Mouse (Mus musculus) bone marrow, adult 2 months (tissue): ENCODE data around the gene Pde3b. TPM values are rescaled to one million over a fixed set of nuclear protein-coding genes. Genes with fewer than 3 reads are reported as not detected.

Experiments
- H3K27ac ChIP-seq: fragments of 200-500 bp; 2 replicates; pipeline ENCODE4 v1.5.1; 2012; ENCODE audit warnings: low read depth, mild to moderate bottlenecking, control low read depth, inconsistent platforms, low read length; ENCODE audit not compliant: control insufficient read depth, poor library complexity, insufficient read depth
- H3K4me1 ChIP-seq: fragments of 200-500 bp; 2 replicates; pipeline ENCODE4 v1.6.1; 2011; ENCODE audit warnings: low read length; ENCODE audit not compliant: control insufficient read depth, insufficient read depth
- H3K4me3 ChIP-seq: fragments of 200-500 bp; replicated peaks from 2 replicates; pipeline ENCODE3; 2011; ENCODE audit warnings: mild to moderate bottlenecking, low read depth, low read length, control low read depth; ENCODE audit not compliant: control insufficient read depth
- CTCF ChIP-seq: fragments of 200-500 bp; IDR thresholded peaks from 2 replicates; pipeline ENCODE4 v1.5.1; 2011; ENCODE audit warnings: low read length, control low read depth; ENCODE audit not compliant: control insufficient read depth, insufficient read depth
- POLR2A ChIP-seq: fragments of 200-500 bp; IDR thresholded peaks from 2 replicates; pipeline ENCODE4 v1.6.1; 2011; ENCODE audit warnings: low read depth, mild to moderate bottlenecking, control low read depth, low read length, borderline replicate concordance; ENCODE audit not compliant: control insufficient read depth
- WGBS: fragments of 180-500 bp; shearing (Covaris S2); methylation state at CpG from one replicate; pipeline ENCODE4 v1.1.7; 2018; 5-methylcytosine and 5-hydroxymethylcytosine counted together
- polyA plus RNA-seq: library from polyadenylated mRNA; stranded (reverse); fragments of >200 nt; gene quantifications from 2 replicates; pipeline ENCODE4 v1.2.4, GENCODE M21; 2011; ENCODE audit warnings: low replicate concordance; ENCODE audit not compliant: missing spikeins, insufficient read depth, insufficient read length

Pde3b gene
- polyA plus RNA-seq, 1 experiment = 2.4 TPM

GRCm38 (mm10) chr7:114576931-114577330 lies 161.8 kb downstream of the Pde3b start:
- WGBS = 6% methylated on average over 3 of the region's 3 CpGs
- no peak overlapping the region for H3K27ac ChIP-seq
- H3K4me3 ChIP-seq = no peak overlapping the region
- no peak for TF ChIP-seq CTCF
- TF ChIP-seq POLR2A = no peak
- H3K4me1 ChIP-seq = no peaks in the 10 kb centered on the region; the same call in 1 of the 2 replicates

GRCm38 (mm10) chr7:114577665-114578064 lies 162.6 kb downstream of the Pde3b start:
- WGBS = 43% methylated on average over 1 of the region's 1 CpGs
- Histone ChIP-seq H3K27ac (no peak overlapping the region), H3K4me1 (no peaks in the 10 kb centered on the region; the same call in 1 of the 2 replicates), H3K4me3 (no peak overlapping the region)
- TF ChIP-seq CTCF = no peak
- TF ChIP-seq POLR2A = no peak

GRCm38 (mm10) chr7:114580426-114580825 lies 165.3 kb downstream of the Pde3b start:
- WGBS = 15% methylated on average over 4 of the region's 4 CpGs
- no peak for TF ChIP-seq POLR2A
- no peak for TF ChIP-seq CTCF
- no peak overlapping the region for H3K4me3 ChIP-seq
- H3K4me1 ChIP-seq = no peaks in the 10 kb centered on the region; the same call in 1 of the 2 replicates
- no peak overlapping the region for H3K27ac ChIP-seq

GRCm38 (mm10) chr7:114581200-114581599 lies 166.1 kb downstream of the Pde3b start:
- H3K27ac ChIP-seq = no peak overlapping the region
- no peaks in the 10 kb centered on the region; the same call in 1 of the 2 replicates for H3K4me1 ChIP-seq
- TF ChIP-seq CTCF = no peak
- no peak for TF ChIP-seq POLR2A
- H3K4me3 ChIP-seq = no peak overlapping the region
- 62% methylated on average over 5 of the region's 5 CpGs for WGBS

GRCm38 (mm10) chr7:114582441-114582840 lies 167.4 kb downstream of the Pde3b start:
- no peak for TF ChIP-seq CTCF
- no peak for TF ChIP-seq POLR2A
- Histone ChIP-seq H3K4me3 (no peak overlapping the region), H3K27ac (no peak overlapping the region), H3K4me1 (no peaks in the 10 kb centered on the region)
- WGBS = 66% methylated on average over 2 of the region's 2 CpGs

Other genes starting within 250 kb of the Pde3b start
- gene Copb1, start 160.6 kb upstream of the Pde3b start, polyA plus RNA-seq = 10.5 and 17.3 TPM in 2 replicates
- gene Psma1, start 139.2 kb upstream of the Pde3b start, polyA plus RNA-seq = 60.1 and 73.8 TPM in 2 replicates
- gene Cyp2r1, start 147.7 kb downstream of the Pde3b start, polyA plus RNA-seq = 1.2 TPM in 1 of 2 replicates, not detected in the other
- 6.9 TPM in 1 of 2 replicates, not detected in the other for gene Calca, start 221.1 kb downstream of the Pde3b start, polyA plus RNA-seq